Mouse (Mus musculus) erythroblast, embryonic 14.5 days (primary cell): ENCODE results near the gene Clip4.

Experiments used
- GATA1 ChIP-seq: IDR thresholded peaks from 2 replicates; pipeline ENCODE4 v1.6.1; 2012; ENCODE audit warnings: low read length, inconsistent platforms, mixed read lengths
- TAL1 ChIP-seq: IDR thresholded peaks from 3 replicates; pipeline ENCODE4 v1.6.1; 2012; ENCODE audit warnings: low read length, inconsistent platforms, mixed read lengths

DNA sequence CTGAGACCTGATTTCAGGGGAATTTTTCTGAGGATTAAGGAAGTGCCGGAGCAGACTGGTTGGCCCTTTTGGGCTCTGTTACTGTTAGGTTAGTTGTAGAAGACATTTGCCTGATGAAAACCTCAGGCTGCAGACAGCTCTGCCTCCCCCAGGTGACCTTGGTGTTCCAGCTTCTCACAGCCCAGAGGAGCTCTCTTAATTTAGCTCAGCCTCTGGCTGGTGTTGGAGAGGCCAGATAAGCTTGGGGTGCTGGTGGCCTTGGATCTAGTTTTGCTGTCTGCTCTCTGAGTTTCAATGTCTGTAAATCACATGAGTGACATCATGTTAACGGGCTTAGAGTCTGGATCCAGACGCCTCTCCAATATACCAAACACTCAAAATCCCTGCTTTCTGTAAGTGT lies 47.3 kb upstream of the Clip4 start:
- TF ChIP-seq GATA1 (no peak), TAL1 (no peak)
